Mouse (Mus musculus) gastrocnemius, adult 8-10 months (tissue): ENCODE measurements around the gene Clip4. TPM values are rescaled to one million over a fixed set of nuclear protein-coding genes. Genes with fewer than 3 reads are reported as not detected.

Source experiments
- DNase-seq, 2 experiments: peaks; one replicate each; pipeline ENCODE4 v3.0.0; 2022; ENCODE audit warnings: low spot score in 2 of 2
- total RNA-seq, 4 experiments: library from RNA; stranded (reverse); gene quantifications; 2 replicates each; pipeline ENCODE4 v1.2.4; 2022

Clip4 gene
- total RNA-seq, 4 experiments from 2014 or later, result 105 to 135 (median 118) TPM

DNA sequence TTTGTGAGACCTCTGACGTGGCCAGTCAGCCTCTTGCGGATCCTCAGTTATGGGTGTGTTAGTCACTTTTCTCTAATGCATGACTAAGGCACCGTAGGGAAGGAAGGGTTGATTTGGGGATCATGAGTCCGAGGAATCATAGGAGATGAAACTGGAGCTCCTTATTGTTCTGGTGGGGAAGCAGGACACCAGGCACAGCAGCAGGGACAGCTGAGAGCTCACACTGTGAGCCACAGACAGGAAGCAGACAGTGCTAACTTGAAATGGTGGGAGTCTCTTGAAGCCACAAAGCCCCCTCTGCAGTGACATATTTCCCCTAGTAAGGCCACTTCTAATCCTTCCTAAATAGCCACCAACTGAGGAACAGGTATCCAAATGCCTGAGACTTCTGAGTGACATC, 22.8 kb downstream of the Clip4 start:
- no peak for DNase-seq

DNA sequence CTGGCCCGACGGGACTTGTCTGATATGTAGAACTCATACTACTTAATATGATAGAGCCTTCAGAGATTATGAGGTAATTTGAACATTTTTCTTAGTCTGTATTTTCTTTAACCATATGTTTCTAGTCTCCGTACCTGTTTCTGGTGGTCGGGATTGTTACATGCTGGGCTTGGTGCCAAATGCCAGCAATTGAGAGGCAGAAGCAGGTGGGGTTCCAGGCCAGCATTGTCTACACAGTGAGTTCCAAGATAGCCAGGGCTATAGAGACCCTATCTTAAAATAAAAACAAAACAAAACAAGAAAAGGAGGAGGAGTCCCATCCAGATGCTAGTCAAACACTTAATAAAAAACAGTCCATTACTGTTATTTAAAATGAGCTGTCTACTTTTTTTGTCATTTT, 23.3 kb downstream of the Clip4 start:
- DNase-seq, result no peak

DNA sequence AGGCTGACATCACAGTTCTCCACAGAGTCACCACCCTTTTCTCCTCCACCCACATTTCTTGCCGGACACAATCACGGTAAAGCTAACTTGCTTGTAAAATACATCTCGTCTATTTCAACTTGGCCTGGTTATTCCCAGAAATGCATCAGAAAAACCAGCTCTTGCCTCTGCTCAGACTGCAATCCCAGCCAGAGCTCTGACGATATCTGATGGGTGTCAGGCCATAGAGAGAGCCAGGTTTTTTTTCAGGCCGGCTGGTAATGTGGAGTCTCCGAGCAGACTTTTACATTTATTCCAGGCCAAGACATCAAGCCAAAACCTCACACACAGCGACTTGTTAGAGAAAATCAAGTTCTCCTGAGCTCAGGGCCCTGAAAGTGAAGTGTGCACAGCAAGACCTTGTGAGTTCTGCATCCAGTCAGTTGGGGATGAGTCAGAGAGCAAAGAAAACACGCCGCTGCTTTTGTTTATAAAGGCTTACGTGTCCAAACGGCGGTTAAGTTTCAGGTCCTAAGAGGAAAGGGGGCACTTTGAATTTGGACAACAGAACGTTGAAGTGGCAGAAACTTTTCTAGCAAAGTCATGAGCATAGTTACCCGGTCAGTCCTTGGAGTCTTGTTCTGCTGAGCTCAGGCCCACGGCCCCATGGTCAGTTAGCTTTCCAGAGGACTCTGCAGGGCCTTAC, 27.4 kb downstream of the Clip4 start:
- DNase-seq, result no peak

DNA sequence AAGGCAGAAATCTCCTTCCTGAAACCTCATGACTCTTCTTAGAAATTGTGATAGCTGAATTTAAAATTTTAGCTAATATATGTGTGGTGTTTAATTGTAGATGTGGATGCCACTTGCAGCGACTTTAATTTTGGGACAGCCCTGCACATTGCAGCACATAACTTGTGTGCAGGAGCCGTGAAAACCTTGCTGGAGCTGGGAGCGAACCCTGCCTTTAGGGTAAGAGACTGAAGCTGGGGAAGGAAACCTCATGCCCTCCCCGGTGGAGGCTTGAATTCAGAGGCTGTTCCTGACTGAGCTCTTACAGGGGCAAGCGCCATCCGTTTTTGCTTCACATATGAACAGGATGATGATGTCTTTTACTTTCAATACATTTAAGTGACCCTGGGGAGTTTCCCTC, 35.2 kb downstream of the Clip4 start:
- no peak for DNase-seq

DNA sequence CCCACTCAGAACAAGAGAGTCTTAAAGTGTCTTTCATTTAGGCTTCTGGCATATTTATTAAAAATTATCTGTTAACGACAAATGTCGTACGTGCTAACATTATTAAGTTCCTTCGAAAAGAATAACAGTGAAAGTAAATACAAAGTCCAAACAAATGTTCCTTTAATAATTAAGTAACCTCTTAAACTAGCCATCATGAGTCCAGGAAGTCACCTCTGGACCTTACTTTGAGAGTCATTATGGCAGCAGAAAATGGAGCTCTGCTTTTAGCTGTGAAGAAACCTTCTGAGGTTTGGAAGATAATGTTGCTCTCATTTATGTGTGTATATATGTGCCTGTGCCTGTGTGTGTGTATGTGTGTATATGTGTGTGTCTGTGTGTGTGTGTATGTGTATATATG, 35.6 kb downstream of the Clip4 start:
- no peak for DNase-seq

DNA sequence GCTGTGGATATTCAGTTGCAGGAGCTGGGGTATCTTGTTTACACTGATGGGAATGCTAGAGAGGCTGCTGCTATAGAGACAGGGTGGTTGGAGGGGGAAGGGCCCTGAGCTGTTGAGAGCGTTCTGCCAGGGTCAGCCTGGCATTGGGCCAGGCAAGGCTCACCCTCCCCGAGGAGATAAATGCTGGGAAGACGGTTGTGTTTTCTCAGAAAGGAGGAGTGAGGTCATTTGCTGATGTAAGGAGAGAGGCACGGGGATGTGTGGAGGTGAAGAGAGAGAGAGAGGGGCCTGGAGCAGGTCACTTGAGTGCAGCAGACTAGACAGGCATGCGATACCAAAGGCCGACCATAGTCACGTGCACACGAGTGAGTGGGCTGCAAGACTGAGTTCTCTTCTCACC, 42.8 kb downstream of the Clip4 start:
- DNase-seq, result peak in 1 of 2 experiments; percentile 18

DNA sequence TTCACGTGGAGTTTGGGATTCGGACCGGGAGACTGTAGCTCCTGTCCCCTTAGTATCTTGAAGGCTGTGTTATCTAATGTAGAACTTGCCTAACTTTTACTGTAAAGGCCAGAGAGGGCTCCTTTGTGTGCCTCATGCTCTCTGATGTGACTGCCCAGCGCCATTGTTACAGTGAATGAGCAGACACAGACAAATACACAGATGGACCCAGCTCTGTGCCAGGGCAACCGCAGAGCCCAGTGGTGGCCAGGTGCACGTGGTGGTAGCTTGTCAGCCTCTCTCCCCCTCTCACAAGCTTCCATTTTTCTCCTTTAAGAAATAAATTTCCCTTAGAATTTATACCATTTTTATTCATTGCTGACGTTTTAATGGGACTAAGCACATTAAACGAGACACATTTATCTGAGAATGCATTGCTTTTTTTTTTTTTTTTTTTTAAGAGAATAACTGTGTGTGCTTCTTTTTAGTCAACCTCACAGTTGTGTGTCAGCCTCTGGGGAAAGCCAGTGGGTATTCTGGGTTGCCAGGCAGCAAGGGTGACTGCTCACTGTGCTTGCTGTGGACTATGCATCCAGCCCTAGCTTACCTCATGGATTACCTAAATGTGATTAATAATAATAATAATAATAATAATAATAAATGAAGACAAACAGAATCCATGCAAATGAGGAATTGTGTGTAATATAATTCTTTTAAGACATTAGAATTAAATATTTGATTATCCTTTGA, 48.0 kb downstream of the Clip4 start:
- no peak for DNase-seq

DNA sequence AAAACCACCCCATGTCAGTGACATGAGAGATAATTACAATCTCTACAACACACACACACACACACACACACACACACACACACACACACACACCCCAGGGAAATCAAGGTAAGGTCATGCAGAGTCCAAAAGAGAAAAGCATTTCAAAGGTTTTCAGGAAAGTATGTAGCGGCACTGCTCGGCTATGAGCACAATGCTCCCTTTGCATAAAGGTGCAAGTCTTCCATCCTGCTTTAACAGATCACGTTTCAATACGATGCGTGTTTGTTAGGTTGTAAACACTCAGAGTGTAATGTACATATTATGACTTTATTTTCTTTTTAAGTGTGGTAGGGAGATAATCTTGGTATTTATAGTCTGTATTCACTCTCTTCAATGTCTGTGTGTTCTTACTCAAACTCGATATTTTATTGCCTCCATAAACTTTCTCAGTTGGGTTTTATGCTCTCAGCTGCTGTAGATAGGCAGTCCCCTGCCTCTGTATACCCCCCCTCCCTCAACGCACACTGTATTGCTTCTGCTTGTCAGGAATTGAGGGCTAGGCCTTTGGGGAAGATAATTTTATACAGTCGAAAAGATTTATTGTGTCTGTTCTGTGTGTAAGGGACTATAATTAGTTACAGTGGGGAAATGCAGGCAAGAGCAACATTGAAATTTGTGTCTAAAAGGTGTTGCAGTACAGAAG, 55.5 kb downstream of the Clip4 start:
- DNase-seq, result no peak

DNA sequence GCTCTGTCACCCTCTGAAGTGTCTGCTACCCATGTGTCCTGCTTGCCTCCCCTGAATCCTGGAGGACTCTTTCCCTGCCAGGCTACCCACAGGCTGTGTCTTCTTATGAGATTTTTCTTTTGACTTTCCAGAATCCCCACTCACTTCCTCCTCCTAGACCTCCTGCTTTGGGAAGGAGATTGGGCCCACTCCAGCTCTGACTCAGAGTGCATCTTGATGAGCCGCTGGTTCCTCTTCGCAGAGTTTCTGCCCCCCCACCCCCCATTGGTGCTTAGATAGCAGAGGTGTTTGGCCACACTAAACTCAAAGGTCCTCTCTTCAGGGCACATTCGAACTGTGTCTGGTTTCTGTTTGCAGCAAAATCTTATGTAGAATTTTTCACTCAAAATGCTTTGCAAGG, 58.3 kb downstream of the Clip4 start:
- no peak for DNase-seq

DNA sequence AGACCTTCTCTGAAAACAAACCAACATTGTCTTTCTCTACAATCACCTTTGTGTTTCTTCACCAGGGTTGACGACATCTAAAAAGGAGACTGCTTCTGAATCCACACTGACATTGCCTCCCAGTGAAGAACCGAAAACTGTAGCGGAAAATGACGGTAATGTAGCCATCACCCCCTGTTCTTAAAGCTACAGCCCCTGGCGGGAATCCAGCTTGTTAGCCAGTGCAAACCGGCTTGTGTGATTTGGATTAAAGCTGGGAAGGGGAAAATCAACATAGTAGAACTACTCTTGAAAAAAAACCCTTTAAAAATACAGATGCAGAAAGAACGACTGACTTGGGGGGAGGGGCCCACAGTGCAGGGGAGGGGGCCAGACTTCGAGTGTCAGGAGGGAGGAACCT, 59.4 kb downstream of the Clip4 start:
- DNase-seq, result no peak

DNA sequence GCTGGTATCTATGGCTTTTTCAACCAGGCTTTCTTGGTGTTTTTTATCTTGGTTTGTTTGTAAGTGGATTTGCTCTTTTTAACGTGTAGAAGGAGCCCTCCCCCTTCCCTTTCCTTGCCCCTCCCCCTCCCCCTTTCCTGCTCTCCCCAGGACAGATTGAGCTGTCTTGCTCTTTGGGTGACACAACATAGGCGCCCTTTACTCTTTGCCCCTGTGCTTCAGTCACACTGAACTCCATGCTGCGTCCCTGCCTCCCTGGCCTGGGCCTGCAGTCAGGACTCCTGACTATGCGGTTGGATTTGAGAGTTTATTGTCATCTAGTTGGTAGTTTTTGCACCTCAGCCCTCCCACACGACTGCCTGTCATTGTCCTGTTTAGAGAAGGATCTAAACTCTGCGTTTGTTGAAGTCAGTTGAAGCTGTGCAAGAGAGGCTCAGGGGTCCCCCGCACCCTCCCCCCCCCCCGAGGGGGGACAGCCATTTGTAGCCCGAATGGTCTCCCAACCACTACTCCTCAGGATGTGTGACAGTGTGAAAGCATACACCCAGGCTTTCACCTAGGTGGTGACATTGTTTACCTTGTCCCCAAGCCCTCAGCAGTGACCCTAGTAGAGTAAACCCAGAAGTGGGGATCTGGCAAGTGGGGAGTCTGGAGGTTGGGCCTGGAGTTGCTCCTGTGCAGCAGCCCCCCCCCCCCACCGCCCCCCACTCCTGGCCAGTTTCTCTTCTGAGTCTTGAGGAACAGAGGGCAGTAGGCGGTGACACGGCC, 60.6 kb downstream of the Clip4 start:
- DNase-seq, result no peak

DNA sequence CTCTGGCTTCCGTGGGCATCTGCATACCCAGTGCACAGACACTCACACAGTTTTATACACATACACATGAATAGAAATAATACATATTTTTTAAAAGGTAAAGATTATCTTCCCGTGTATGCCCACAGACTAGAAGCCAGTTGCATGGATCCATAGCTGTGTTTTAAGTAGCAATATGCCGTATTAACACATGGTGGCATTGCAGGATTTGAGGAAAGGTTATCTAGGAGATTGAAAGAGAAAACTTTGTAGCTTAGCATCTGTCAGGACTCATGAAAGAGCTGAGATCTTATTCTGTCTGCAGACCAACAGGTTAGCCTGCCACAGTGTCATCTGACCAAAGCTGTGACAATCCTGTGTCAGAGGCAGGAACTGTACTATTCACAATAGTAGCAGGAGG, 63.7 kb downstream of the Clip4 start:
- no peak for DNase-seq

DNA sequence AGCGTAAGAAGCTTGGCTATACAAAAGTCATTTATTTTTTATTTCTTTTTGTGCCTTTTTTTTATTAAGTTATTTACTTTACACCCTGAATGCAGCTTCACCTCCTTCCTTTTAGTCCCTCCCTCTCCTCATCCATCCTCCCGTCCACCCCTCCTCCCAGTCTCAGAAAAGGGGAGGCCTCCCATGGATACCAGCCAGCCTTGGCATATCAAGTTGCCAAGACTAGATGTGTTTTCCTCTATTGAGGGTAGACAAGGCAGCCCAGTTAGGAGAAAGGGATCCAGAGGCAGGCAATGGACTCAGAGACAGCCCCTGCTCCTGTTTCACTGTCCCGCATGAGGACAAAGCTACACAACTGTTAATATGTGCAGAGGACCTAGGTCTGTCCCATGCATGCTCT, 93.9 kb downstream of the Clip4 start:
- DNase-seq, result no peak

DNA sequence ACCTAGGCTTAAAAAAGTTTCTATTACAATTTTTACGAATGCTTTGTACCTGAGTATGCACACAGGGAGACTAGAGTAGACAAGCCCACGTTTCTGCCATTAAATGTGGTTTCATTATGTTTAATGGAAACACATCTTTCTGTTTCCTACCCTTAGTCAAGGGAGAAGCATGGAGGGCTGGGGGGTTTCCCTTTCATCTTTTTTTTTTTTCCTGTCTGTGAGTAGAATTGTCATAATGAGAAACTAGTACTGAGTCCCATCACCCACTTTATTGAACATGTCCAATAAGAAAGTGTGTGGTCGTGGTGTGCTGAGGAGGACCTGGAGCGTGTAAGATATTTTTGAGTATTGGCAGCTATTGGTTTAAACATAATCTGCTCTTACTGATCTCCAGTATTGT, 94.6 kb downstream of the Clip4 start:
- no peak for DNase-seq

DNA sequence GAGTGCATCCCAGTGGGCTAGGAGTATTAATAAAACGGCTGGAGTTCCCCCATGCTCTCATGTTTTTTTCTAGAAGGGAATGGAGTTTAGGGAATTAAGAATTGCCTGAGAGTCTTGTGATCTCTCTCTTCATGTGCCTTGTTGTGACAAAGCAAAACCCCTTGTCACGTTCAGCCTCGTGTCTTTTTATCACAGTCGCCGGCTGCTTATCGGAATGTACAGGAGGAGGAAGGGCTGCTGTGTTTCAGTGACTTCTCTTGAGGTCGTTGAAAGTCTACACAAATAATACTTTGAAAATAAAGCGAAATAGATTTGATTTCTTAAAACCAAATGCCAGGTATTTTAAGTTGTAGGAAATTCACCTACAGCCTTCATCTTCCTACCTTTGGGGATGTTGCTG, 95.8 kb downstream of the Clip4 start:
- DNase-seq, result no peak

DNA sequence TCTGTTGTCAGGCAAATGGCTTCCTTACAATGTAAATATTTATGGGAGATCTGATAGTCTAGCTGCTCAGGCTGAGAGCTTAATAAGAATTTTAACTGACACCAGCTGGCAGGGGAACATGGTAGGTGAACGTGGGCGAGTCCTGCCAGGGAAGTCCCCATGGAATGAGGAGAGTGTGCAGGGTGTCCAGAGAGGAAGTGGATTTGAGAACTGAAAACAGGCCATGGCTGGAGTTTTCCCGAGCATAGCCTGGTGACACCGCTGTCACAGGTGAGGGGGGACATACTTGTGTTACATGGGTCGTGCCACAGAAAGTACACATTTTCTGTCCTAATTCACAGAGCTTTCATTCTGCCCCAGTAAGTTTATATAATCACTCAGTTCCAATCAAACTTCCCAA, 97.2 kb downstream of the Clip4 start:
- no peak for DNase-seq

DNA sequence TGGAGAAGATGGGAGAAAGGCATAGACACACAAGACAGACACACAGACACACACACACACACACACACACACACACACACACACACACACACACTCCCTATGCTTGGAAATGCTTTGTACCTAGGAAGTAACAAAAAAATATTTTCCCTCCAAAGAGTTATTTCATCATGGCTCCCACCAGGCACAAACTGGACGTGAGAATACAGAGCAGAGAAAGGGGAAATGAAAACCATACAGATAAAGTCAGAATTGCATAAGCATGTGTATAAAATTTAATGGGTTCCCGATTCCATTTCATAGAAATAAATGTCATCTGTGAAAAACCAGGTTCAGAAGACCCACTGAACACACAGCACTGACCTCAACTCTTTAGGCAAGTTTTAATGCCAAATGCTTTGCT, 99.6 kb downstream of the Clip4 start:
- DNase-seq, result no peak

DNA sequence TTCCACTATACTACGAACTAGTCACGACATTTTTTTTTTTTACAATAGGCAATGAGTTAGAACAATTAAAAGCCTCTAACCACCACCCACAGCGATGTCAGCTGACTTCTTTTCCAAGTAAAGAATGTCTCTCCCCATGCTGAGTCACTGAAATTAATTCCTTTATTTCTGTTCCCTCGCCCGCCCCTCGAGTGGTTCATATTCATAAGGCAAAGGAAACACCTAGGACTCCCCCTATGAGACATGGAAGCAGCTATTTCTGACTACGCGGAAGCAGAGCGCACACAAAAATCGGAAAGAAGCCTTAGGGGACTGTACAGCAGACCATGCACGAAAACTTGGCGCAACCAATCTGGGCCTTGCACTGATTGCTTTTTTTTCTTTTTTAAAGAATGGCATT, 100.6 kb downstream of the Clip4 start:
- DNase-seq, result no peak

DNA sequence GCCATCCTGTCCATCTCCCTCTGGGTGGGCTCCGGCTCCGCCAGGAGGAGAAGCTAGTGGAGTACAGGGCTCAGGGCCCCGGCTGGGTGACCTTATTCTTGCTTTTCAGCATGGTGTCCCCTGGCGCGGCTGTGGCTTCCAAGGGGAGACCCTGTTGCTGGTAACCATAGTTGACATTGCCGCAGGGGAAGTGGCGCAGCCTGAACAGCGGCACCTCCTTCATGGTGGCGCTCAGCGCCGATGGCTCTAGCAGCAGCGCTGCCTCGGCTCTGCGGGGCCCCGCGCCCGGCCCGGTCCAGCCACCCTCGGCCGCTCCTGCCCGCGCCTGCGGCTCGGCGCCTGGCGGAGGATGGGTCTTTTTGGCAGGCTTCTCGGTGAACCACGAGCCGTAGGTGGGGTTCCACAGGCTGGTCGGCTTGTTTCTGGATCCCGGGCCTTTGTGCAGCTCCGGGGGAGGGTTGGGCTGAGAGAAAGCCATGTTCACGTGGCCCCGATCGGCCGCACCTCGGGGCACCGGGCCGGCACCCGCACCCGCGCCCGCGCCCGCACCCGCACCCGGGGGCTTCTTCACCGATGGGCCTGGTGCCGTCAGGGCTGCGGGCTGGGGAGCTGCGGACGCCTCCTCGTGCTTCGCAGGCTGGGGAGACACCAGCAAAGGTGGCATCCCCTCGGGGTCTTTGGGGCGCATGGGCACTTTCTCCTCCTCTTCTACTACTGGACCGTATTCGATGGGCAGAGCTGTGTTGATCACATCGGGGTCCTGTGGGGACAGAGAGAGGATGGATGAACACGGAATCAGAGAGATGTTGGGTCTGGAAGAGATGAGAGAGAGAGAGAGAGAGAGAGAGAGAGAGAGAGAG, 101.3 kb downstream of the Clip4 start:
- DNase-seq, result no peak

DNA sequence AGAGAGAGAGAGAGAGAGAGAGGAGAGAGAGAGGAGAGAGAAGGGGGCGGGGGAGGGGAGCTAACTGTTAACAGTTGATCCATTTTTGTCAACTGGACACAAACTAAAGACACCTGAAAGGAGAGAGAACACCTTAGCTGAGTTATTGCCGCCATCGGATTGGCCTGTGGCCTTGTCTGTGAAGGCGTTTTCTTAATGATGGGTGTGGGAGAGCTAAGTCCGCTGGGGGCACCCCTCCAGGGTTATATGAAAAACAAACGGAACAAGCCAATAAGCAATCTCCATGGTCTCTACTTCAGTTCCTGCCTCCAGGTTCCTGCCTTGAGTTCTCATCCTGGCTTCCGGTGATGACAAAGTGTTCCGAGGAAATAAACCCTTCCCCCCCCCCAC, 102.0 kb downstream of the Clip4 start:
- no peak for DNase-seq

DNA sequence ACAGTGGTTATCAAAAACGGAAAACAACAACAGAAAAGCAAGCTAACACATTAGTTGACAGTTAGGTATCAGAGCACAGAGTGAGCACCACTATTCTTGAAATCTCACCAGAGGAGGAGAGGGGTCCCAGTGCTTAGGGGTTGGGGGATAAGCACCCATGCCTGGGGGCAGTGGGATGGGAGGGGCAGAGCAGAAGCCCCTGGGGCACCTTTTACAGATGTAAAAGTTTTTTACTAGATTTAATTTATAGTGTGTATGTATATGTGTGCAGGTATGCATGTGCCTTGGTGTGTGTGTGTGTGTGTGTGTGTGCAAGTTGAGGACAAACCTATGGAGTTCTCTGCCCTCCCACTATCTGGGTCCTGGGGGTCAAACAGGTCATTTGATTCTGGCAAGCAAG, 102.4 kb downstream of the Clip4 start:
- DNase-seq, result no peak
